Mouse (Mus musculus) C3H10T1/2 (cell line): ENCODE data around the gene Gpatch3. TPM values are rescaled to one million over a fixed set of nuclear protein-coding genes. Genes with fewer than 3 reads are reported as not detected.

Experiments
- polyA plus RNA-seq, 2 experiments: library from polyadenylated mRNA; unstranded; fragments of >200 nt; fragmentation: generic; extraction: Trizol; gene quantifications; one replicate each; pipeline ENCODE4 v1.2.1; 2012; ENCODE audit warnings: missing spikeins in 2 of 2

Gene Gpatch3
- 1 to 10 TPM; 3.6 to 6.5 TPM for polyA plus RNA-seq

DNA sequence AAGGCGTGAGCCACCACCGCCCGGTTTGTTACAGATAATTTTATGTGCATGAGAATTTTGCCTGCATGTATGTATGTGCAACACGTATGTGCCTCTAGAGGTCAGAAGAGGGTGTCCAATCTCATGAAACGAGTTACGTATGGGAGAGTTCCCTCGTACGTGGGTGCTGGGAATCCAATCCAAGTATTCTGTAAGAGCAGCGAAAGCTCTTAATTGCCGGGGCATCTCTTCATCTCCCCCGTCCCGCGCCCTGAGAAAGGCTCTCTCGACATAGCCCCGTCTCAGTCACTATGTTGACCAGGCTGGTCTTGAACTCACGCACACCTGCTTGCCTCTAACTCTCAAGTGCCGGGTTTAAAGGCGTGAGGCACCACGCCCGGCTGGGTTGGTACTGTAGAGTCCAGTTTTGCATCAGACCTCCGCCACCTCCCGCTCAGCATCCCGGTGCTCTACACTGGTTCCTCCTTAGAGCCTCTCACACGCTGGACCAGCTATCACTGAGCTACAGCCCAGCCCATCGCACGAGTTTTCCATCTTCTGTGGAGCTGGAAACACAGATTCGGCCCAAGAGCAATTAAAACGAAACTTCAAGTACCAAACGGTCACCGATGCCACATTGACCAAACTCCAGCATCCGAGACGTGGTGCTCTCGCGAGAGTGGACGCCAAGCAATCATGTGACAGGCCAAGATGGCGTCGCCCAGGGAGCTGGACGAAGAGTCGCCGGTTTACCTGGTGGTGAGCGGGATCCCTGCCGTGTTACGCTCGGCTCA lies at the start of gene Gpatch3:
Gene Gpatch3 (plus strand): TSS at position 676 of the 773 bp plus-strand sequence.

GRCm38 (mm10) chr4:133545272-133546231 lies 29.0 kb upstream of the Gpatch3 start, which contains the start of gene Nudc:
Gene Nudc, minus strand, starts transcription at chr4:133545996.

DNA sequence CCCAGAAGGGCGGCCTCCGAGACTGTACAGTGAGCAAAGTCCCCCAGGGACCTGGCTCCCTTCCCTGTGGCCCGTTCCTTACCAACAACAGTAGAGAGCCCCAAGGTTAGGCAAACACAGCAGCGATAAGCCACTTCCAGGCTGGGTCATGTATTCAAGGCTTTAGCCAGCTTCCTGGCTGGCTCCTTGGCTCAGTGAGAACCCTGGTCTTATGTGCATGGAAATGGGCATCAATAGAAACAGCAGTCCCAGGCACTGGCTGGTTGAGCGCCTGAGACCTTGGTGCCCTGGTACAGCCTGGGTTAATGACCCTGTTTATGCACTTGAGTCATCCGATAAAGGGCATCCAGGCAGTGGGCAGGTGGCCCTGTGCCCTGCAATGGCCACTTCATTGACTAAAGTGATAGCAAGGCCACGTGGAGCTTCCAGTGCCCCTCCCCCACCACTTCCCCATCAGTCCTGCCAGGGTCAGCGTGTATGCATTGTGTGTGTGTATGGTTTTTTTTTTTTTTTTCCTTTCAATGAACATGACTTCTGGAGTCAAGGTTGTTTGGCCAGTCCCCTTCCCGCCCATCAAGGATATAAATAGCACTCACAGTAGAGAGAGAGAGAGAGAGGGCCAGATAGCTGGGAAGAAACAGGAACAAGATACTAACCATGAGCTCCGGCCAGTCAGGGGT lies 21.6 kb upstream of the Gpatch3 start, which contains the start of gene Nr0b2:
Gene Nr0b2 (plus strand): TSS at position 609 of the 680 bp plus-strand sequence.

DNA sequence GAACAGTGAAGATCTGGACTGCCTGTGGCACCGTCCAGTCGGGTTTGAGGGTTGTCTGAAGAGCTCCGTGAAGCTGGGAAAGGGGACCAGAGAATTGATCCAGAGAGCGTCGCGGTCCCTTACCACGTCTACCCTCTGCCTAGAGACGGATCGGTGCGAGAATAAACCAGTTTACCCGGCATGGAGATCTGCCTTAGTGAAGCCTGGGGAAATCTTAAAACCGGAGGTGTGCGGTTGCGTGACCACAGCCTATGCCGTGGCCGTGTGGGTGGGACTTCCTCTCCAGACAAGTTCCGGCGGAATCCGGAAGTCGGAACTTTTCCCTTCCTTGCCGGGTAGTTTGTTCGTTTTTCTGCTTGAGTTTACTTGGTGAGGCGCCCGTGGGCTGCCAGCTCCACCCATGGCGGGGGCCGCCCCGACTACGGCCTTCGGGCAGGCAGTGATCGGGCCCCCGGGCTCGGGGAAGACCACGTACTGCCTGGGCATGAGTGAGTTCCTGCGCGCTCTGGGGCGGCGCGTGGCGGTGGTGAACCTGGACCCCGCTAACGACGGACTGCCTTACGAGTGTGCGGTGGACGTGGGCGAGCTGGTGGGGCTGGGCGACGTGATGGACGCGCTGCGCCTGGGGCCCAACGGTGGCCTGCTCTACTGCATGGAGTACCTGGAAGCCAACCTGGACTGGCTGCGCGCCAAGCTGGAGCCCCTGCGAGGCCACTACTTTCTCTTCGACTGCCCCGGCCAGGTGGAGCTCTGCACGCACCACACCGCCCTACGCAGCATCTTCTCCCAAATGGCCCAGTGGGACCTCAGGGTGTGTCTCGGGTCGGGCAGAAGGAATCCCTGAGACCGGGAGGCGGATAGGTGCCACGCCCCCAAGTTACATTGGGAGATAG lies 9.8 kb downstream of the Gpatch3 start, which contains the start of gene Gpn2:
Gene Gpn2 (plus strand): TSS at position 304 of the 893 bp plus-strand sequence.

GRCm38 (mm10) chr4:133601721-133602218 lies 27.2 kb downstream of the Gpatch3 start, which contains the start of gene Sfn:
Gene Sfn, minus strand, starts transcription at chr4:133602168.

Other genes with a start within 250 kb of the Gpatch3 start
- 10 to 100 TPM in 1 of 2 experiments, 1 to 10 TPM in 1; 9.9 to 23.1 TPM for gene Wdtc1, start 221.3 kb upstream of the Gpatch3 start, polyA plus RNA-seq
- 10 to 100 TPM in 1 of 2 experiments, 1 to 10 TPM in 1; 6.0 to 25.5 TPM for gene Slc9a1, start 205.0 kb upstream of the Gpatch3 start, polyA plus RNA-seq
- 10 to 100 TPM; 10.2 to 10.5 TPM for gene Tent5b, start 94.6 kb upstream of the Gpatch3 start, polyA plus RNA-seq
- 1 to 10 TPM; 2.5 to 6.5 TPM for gene Trnp1, start 76.2 kb upstream of the Gpatch3 start, polyA plus RNA-seq
- under 1 TPM in 1 of 2 experiments, not detected in 1; 0.07 TPM for gene Kdf1, start 55.8 kb upstream of the Gpatch3 start, polyA plus RNA-seq
- gene Nudc, start 28.7 kb upstream of the Gpatch3 start, polyA plus RNA-seq = 100 to 1,000 TPM; 131 TPM
- gene Nr0b2, start 21.4 kb upstream of the Gpatch3 start, polyA plus RNA-seq = not detected
- 10 to 100 TPM; 15.3 to 16.3 TPM for gene Gpn2, start 9.6 kb downstream of the Gpatch3 start, polyA plus RNA-seq
- gene Sfn, start 27.4 kb downstream of the Gpatch3 start, polyA plus RNA-seq = 1 to 10 TPM in 1 of 2 experiments, under 1 TPM in 1; 0.21 to 1.9 TPM
- 10 to 100 TPM in 1 of 2 experiments, 1 to 10 TPM in 1; 7.5 to 15.8 TPM for gene Zdhhc18, start 75.4 kb downstream of the Gpatch3 start, polyA plus RNA-seq
- gene Pigv, start 97.9 kb downstream of the Gpatch3 start, polyA plus RNA-seq = 10 to 100 TPM in 1 of 2 experiments, 1 to 10 TPM in 1; 5.1 to 10.3 TPM
- 10 to 100 TPM in 1 of 2 experiments, 1 to 10 TPM in 1; 4.3 to 18.7 TPM for gene Arid1a, start 182.0 kb downstream of the Gpatch3 start, polyA plus RNA-seq